ENCODE assay signal across 8 mouse cellular contexts in the genomic region with DNA sequence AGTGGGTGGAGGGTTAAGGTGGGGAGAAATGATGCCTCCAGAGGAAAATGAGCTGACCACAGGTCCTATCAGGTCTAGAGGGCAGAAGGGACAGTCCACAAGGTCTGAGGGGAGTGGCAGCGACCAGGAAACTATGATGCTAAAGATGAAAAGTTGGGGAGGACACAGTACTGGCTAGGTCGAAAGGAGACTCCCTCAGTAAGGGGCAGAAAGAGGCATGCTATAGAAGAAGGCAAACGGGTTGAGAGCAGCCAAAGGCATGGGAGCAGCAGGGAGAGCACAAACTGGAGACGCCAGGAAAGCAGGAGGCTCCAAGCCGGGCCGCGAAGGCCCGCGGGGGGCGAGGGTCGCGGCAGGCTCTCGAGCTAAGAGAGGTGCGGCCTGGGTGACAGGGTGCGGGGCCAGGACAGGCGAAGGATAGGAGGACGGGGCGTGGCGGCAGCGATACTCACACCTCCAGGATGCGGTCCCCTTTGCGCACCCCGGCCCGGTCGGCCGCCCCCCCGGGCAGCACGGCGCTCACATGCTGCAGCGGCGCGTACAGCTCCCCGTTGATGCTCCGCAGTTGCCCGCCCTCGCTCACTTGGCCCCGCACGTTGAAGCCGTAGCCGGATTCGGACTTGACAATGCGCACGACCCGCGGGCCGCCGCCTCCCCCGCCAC. TPM values are rescaled to one million over a fixed set of nuclear protein-coding genes. Genes with fewer than 3 reads are reported as not detected.
DNase-seq lines count a peak whose midpoint lies in the region; ATAC-seq and TF ChIP-seq lines count a peak whose summit lies in the region.

No protein-coding gene starts in this region.

- no peaks in the 10 kb centered on the region for H3K36me3 ChIP-seq in forebrain, embryonic 13.5 days (ENCODE audit: poor library complexity, severe bottlenecking)
- H3K36me3 ChIP-seq in liver, embryonic 11.5 days (ENCODE audit: control insufficient read depth, insufficient read depth, low read length), result no peaks in the 10 kb centered on the region

- TF ChIP-seq CTCF in left cerebral cortex, adult 2 months (IDR thresholded peaks at IDR 0.05), result no peak

- no peaks in the 10 kb centered on the region for H3K27me3 ChIP-seq in forebrain, embryonic 13.5 days
- H3K27me3 ChIP-seq in liver, embryonic 11.5 days (replicated peaks; ENCODE audit: control insufficient read depth, insufficient read depth, low read length), result no peaks in the 10 kb centered on the region

- no peaks in the 10 kb centered on the region for H3K9me3 ChIP-seq in forebrain, embryonic 13.5 days (replicated peaks)
- no peaks in the 10 kb centered on the region for H3K9me3 ChIP-seq in liver, embryonic 11.5 days (ENCODE audit: control insufficient read depth, low read length)

- H3K4me3 ChIP-seq in left cerebral cortex, adult 2 months, result peak overlapping the region; percentile 97
- H3K4me3 ChIP-seq in forebrain, embryonic 13.5 days, result peak overlapping the region; percentile 88
- H3K4me3 ChIP-seq in liver, embryonic 11.5 days (ENCODE audit: low read depth, low read length), result peak overlapping the region; percentile 90

- ATAC-seq in activated CD4-positive, CD25-positive, alpha-beta regulatory T cell, adult 4 months, result peak; percentile 75
- ATAC-seq in forebrain, embryonic 13.5 days, result peak; percentile 83
- peak; percentile 76 for ATAC-seq in liver, embryonic 11.5 days (replicated peaks; ENCODE audit: low FRiP score)

- H3K4me2 ChIP-seq in forebrain, embryonic 13.5 days, result peak overlapping the region; percentile 84
- H3K4me2 ChIP-seq in liver, embryonic 11.5 days, result peak overlapping the region; percentile 72

- H3K4me1 ChIP-seq in forebrain, embryonic 13.5 days, result peaks cover 34% of the 10 kb centered on the region
- 0 out of 2 replicates have a peak, but pooled peaks cover 6% of the 10 kb centered on the region for H3K4me1 ChIP-seq in liver, embryonic 11.5 days (replicated peaks; ENCODE audit: control insufficient read depth, insufficient read depth, low read length)

- under 1% methylated on average over 45 of the region's 48 CpGs for WGBS in forebrain, embryonic 13.5 days
- whole genome bisulfite sequencing in liver, embryonic 11.5 days, result 1% methylated on average over 45 of the region's 48 CpGs

- H3K9ac ChIP-seq in forebrain, embryonic 13.5 days, result peak overlapping the region; percentile 94
- H3K9ac ChIP-seq in liver, embryonic 11.5 days (ENCODE audit: low read depth, low read length), result peak overlapping the region; percentile 90

- H3K27ac ChIP-seq in left cerebral cortex, adult 2 months, result peak overlapping the region; percentile 98
- H3K27ac ChIP-seq in forebrain, embryonic 13.5 days, result peak overlapping the region; percentile 87
- H3K27ac ChIP-seq in liver, embryonic 11.5 days (ENCODE audit: low read depth, low read length), result peak overlapping the region; percentile 79

- DNase-seq in left cerebral cortex, adult 2 months (ENCODE audit: extremely low spot score in 1 of 2, low spot score in 2 of 2), result no peak
- DNase-seq in left cerebral cortex, postnatal 10 days (ENCODE audit: extremely low spot score in 1 of 2, low spot score in 2 of 2), result no peak
- no peak for DNase-seq in liver, embryonic 11.5 days (ENCODE audit: low spot score)
- DNase-seq in spleen, postnatal 4 days (ENCODE audit: low spot score in 2 of 2), result peak; percentile 61 to 87
- no peak for DNase-seq in B cell, adult 2 months
- DNase-seq in cerebellum, adult 11 months, result no peak

- intact Hi-C loops in left cerebral cortex, adult 2 months (cut with DNase I), result loop anchor here (2.0 to 5.0 kb wide), 3 partner anchors 125 to 255 kb away; a partner anchor contains a TSS
- intact Hi-C loops in left cerebral cortex, postnatal 10 days (cut with DNase I), result no loop called here

RNA-seq across cellular contexts. Expression of a gene that starts 0.6 kb away (rescaled TPM):
- 100 to 1,000 TPM; 102 to 107 TPM for total RNA-seq in left cerebral cortex, adult 2 months (2021)
- 10 to 100 TPM; 86.0 to 90.2 TPM for total RNA-seq in left cerebral cortex, postnatal 10 days (2021)
- 10 to 100 TPM; 13.2 to 16.0 TPM for polyA plus RNA-seq in activated CD4-positive, CD25-positive, alpha-beta regulatory T cell, adult 4 months (2017; shearing (Covaris generic))
- polyA plus RNA-seq in forebrain, embryonic 13.5 days (2015; fragmentation: Nextera tagmentation; extraction: Ambion mirVana), result 64.9 and 69.0 TPM in 2 replicates
- 24.4 and 24.7 TPM in 2 replicates for polyA plus RNA-seq in liver, embryonic 11.5 days (2014; fragmentation: Nextera tagmentation; extraction: Ambion mirVana)

Comparison
In these comparisons a context has a peak if more than half of its experiments do, and no peak if none do; other contexts are left out.
1. DNase-seq: peak in spleen, postnatal 4 days (2 of 2); none in left cerebral cortex, adult 2 months (0 of 2), left cerebral cortex, postnatal 10 days (0 of 2), liver, embryonic 11.5 days (single experiment), B cell, adult 2 months (0 of 2) and cerebellum, adult 11 months (single experiment).
2. Peak in every context shown above with its lines, with median percentiles within 50 percentile points of each other: H3K27ac ChIP-seq, H3K4me3 ChIP-seq and ATAC-seq.